Mouse (Mus musculus): Measurements from ENCODE around the gene Chdh.

Gene Chdh

DNA sequence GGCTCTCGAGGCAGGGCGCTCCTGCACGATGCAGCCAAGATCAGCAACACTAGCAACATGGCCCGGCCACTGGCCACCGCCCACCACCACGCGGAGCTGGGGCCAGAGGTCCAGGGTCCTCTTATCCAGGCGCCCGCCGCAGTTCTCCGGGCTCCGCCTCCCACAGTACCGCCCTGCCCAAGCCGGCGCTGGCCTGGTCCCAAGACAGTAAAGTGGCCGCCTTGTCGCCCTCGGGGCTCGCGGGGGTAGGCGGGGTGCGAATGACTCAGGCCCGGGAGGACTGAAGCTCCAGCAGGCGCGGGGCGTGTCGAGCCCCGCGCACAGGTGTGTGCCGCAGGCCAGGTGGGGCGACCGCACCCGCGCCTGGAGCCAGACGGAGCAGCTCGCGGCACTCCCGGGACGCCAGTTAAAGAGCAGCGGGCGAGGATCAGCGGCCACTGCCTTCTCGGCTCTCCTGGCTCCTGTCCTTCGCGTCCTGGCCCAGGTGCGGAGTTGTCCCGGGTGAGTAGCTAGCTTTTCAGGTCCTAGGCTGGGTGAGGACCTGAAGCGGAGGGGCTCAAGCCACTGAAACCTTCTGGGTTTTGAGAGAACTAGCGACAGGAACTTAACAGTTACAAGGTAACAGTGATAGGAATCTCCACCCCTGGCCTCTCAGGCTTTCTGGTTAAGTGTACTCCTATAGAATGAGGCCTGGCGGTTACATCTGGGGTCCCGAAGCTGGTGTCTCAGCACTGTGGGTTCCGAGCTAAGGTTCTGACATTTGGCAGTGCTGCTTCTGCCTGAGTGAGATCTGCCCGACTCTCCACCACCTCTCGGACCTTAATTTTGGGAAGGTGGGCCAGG is at the start of gene Chdh, which contains the start of gene Il17rb:
Gene Chdh, plus strand, starts transcription at position 291 of the 843 bp plus-strand sequence.
Gene Il17rb, minus strand, starts transcription at position 164 of the 843 bp plus-strand sequence.
- peak; percentile 39 to 44 for DNase-seq (ENCODE audit: low spot score in 2 of 2)

GRCm38 (mm10) chr14:29967611-29968010 is 41.2 kb upstream of the Chdh start:
- no peak for DNase-seq (ENCODE audit: low spot score in 2 of 2)

- DNase-seq (ENCODE audit: low spot score in 2 of 2), result peak; percentile 91 to 93
These were observed 40.6 kb upstream of the Chdh start, which contains the start of gene Selenok for GRCm38 (mm10) chr14:29968075-29968821. Gene Selenok (plus strand): TSS chr14:29968308.

DNA sequence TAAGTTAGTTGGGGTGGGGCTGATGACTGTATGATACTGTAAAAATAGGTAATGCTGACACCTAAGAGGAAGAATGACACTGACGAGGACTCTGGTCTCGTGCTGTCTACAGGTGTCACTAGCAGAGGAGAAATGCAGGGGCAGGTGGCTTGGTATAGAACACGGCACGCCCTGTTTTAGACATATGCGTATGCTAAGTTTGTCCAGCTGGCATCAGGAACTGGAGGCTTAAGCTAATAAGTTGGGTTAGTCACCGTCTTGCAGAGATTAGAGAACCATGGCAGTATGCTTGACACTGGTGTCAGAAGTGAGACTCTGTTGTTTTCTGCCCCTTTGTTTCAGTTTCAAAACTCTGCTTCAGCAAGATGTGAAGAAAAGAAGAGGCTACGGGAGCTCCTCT is 37.4 kb upstream of the Chdh start:
- no peak for DNase-seq (ENCODE audit: low spot score in 2 of 2)

GRCm38 (mm10) chr14:29971993-29972392 is 36.8 kb upstream of the Chdh start:
- no peak for DNase-seq (ENCODE audit: low spot score in 2 of 2)

DNA sequence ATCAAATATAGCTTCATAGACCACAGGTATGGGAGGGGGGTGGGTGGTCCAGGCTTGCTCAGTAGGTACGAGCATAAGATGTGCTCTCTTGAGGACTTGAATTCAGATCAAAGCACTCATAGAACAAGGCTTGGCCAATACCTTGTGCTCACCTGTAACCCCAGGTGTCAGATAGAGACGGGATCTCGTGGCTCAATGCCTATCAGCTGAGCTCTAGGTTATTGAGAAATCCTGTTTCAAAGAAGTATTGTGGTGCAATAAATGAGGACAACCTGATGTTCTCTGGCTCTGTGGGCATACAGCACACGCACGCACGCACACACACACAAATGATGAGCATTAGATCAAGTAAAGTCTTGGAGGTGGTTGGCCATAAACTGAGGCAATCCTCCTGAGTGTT is 31.9 kb upstream of the Chdh start:
- DNase-seq (ENCODE audit: low spot score in 2 of 2), result no peak

DNA sequence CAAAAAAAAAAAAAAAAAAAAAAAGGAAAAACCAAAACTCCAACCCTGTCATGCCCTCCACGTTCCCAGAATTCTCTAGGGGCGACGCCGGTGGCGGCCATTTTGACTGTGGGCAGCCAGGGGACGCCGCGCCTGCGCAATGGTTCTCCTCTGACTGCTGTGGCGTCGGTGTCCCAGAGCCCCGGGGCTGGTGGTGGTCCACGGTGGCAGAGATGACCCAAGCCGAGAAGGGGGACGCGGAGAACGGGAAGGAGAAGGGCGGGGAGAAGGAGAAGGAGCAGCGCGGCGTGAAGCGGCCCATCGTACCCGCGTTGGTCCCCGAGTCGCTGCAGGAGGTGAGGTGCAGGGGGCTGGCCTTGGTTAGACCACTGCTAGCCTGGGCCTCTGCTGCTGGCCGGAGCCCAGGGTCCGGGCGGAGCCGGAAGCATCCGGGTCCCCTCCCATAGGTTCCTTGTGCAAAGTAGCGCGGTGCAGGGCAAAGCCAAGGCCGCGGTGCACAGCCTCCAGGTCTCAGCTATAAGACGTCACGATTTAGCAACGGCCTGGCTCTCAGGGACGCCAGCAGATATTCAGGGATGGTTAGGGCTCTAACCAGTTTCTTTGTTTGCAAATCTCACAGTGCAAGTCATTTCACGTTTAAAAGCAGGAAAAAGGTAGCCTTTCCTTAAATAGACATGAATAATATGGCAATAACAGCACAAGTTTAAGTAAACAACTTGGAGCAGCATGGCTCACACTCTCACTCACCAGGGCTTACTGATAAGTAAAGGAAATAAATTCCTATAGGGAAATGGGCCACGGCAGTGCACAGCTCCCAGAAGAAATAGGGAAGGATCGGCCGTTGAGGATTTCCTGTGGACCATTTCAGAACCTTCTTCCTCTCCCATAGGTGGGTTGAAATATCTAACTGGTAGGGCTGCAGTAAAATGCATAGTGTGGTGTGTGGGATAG is 30.3 kb upstream of the Chdh start, which contains the start of gene Actr8:
Gene Actr8, plus strand, starts transcription at position 84 of the 951 bp plus-strand sequence.
- peak; percentile 82 to 88 for DNase-seq (ENCODE audit: low spot score in 2 of 2)

DNA sequence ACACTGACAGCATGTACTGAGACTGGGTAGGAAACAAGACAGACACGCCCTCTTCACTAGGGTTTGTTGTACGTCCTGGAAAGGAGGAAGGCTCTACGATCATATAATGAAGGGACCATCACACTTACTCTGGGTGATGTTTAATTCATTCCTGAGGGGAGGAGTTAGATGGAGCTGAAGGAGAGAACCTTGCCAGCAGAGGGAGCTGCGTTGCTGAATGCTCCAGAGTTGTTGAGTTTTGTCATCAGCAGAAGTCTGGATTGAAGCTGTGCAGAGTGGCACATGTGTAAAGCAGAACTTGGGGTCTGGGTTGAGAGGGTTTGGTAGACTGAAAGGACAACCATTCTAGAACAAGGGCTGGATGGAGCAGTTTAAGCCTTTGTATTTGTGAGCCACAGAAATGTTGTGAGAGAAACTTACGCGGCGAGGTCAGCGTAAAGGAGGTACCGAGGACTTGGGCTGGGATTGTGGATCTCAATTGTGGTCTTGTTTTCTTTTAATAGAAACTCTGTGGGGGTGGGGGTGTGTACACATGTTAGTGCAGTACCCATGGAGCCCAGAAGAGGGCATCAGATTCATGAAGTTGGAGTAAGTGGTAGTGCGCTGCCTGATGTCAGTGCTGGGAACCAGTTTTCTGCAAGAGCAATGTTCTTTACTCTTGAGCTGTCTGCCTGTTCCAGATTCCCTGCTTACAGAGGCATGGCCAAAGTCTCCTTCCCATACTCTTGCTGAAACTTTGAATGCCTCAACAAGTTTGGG is 28.2 kb upstream of the Chdh start:
- peak in 1 of 2 experiments; percentile 47 for DNase-seq (ENCODE audit: low spot score in 2 of 2)

DNA sequence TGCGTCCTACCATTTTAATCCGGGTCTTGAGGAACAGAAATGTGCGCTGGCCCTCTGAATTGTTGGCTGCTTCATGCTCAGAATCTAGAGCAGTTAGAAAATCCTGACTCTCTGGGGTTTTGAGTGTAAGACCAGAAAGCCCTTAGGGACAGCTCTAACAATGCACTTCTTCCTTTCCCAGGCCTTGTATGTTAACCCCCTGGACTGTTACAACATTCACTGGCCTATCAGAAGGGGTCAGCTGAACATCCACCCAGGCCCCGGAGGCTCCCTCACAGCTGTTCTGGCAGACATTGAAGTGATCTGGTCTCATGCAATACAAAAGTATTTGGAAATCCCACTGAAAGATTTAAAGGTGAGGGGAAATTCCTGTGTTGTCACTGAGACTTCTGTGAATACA is 22.7 kb upstream of the Chdh start:
- no peak for DNase-seq (ENCODE audit: low spot score in 2 of 2)

DNA sequence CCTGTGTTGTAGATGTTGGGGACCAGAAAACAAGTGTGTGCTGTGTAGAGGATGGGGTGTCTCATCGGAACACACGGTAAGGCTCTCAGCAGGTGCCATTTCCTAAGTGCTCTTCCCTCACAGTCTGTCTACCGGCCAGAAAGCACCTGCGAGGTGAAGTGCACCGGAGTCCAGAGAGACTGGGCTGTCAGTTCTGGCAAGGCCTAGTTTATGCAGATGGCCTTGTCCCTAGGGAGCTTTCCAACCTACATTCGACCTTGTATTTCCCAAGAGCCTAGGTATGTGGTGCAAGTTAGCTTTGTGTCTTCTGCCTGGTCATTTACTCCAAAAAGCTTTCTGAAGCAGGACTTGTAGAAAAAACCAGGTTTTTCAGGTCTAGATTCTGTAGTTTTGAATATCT is 21.5 kb upstream of the Chdh start:
- no peak for DNase-seq (ENCODE audit: low spot score in 2 of 2)

- no peak for DNase-seq (ENCODE audit: low spot score in 2 of 2)
These were observed 21.1 kb upstream of the Chdh start for GRCm38 (mm10) chr14:29987739-29988138.

DNA sequence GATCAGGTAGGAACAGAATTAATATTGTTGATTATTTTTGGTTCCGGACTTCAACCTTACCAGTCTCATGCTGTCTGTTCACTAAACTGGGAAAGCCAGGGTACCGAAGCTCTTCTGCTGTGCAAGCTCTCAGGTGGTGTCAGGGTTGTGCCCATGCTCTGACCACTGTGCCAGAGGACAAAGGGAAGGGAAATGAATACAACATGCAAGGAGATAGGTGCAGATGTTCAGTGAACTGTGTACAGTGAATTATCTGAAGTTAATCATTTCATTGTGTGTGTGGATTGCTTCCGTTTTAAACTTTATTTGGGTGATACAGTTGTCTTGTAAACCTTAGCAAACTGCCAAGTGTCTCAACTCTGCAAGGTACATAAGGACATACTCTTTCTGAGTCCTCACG is 20.5 kb upstream of the Chdh start:
- no peak for DNase-seq (ENCODE audit: low spot score in 2 of 2)

DNA sequence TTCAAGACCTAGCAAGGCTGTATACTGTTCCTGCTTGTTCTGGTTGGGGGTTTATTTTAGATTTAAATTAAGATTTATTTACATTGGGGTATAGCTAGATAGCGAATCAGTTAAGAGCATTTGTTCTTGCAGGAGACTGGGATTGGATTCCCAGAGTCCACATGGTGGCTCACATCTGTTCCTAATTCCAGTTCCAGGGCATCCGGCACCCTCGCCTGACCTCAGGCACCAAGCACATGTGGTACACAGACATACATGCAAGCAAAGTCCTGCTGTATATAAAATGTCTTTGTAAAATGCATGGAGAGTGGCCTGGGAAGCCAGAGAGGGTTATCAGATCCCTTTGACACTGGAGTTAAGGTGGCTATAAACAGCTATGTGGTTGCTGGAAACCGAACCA is 13.8 kb upstream of the Chdh start:
- DNase-seq (ENCODE audit: low spot score in 2 of 2), result no peak

DNA sequence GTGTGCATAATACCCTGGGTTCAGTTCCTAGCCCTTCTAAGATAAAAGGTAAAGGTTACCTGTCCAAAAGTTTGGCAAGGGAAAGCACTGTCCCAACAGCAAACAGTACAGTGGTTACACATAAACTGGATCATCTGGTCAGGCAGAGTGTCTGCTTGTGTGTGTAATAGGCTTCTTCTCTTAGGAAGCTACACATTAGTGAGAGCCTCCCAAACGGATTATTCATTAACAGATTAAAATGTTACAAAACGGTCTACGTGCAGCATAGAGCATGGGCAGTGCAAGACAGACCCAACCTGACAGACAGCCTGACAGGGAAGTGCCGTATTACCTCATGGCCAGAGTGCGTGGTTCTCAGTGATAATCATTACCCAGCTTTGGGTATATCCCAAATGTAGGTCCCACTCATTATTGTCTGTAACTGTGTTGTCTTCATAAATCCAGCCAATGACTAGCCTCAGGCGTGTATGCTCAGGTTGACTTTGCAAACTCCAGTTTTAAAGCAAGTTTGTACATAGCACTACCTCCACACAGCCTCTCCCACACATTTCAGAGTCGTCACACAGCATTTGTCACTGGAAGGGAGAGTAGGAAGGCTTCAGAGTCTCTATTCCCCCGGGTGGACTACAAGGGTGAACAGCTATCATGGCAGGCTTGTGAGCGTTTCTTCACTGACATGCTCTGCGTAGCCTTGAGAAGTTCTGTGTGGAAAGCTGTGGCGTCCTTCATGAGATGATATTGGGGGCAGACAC is 12.6 kb upstream of the Chdh start:
- no peak for DNase-seq (ENCODE audit: low spot score in 2 of 2)

DNA sequence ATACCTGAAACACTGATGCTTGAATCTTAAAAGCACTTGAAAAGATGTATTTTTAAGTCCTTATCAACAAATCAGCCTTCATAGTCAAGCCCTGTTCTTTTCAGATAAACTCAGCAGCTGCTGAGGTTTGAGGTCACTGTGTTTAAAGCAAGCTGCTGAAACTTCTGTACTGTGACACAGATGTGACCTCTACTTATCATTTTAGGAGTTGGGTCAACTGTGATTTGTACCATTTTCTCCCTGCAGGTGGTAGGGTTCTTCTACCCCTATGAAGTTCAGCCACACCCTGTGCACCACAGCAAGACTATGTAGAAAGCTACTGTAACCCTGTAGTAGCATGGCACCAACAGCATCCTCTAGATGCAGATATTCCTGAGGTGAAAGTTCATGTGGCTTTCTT is 11.5 kb upstream of the Chdh start:
- no peak for DNase-seq (ENCODE audit: low spot score in 2 of 2)

- DNase-seq (ENCODE audit: low spot score in 2 of 2), result no peak
These were observed 9.9 kb upstream of the Chdh start for GRCm38 (mm10) chr14:29998747-29999474.

GRCm38 (mm10) chr14:29999475-29999811 is 9.4 kb upstream of the Chdh start:
- no peak for DNase-seq (ENCODE audit: low spot score in 2 of 2)

DNA sequence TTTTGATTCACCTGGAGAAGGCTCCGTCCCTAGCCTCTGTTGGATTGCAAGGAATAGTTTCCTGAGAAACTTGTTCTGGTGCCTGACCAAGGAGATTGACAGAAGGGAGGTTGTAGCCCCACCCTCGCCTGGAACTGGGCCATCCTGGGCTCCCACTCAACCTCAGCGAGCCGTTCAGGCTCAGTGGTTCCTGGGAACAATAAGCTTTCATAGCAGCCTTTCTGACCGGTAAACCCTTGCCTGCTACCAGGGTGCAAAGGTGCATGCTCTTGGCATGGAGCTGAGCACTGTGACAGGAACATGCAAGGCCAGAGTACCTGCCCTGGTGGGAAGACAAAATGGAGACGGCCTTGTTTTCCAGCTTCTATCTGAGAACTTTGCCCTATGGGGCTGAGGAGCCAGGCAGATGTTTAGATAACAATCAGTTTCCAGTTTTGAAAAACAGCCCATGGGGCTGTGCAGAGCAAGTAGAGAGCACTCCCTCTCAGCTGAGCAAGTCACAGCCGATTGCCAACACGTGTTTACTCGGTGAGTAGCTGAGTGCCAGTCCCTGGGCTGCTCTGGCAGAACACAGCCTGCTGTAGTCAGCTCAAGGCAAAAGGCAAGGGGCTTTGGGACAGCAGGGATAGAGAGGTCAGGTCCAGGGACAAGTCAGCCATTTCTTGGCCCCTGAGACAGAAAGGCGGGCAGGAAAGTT is 1.2 kb downstream of the Chdh start:
- DNase-seq (ENCODE audit: low spot score in 2 of 2), result peak; percentile 51 to 54

Measured in thymus, postnatal 10 days (tissue).